Mouse (Mus musculus): ENCODE results near the gene Snap23. TPM values are rescaled to one million over a fixed set of nuclear protein-coding genes. Genes with fewer than 3 reads are reported as not detected.
"Not testable (repeated sequence)": the region's sequence is repeated elsewhere in the genome, so short reads cannot be mapped to it uniquely, and the experiment has no call there.

The Snap23 gene
- total and polyA plus RNA-seq, 2 experiments from 2014 or later: 11.3 to 19.7 TPM

GRCm38 (mm10) chr2:120563235-120563990 is 4.1 kb upstream of the Snap23 start, which contains the start of gene Zfp106:
Zfp106 (minus strand) TSS chr2:120563843.
- Histone ChIP-seq H3K9ac (replicated peaks; ENCODE audit: low read length, poor library complexity, severe bottlenecking) (peak within 1 kb of the TSS; percentile 94), H3K4me3 (ENCODE audit: low read depth, low read length) (peak within 1 kb of the TSS; percentile 96), H3K36me3 (ENCODE audit: insufficient read depth, low read length) (no peaks in the 10 kb centered on the region), H3K4me2 (ENCODE audit: low read depth, low read length, poor library complexity, severe bottlenecking) (peak within 1 kb of the TSS; percentile 53), H3K9me3 (ENCODE audit: low read length) (no peaks in the 10 kb centered on the region), H3K27me3 (ENCODE audit: insufficient read depth, low read length) (no peaks in the 10 kb centered on the region), H3K4me1 (ENCODE audit: insufficient read depth, low read length) (no peaks in the 10 kb centered on the region; the same call in 1 of the 2 replicates), H3K27ac (ENCODE audit: low read depth, low read length) (peak within 1 kb of the TSS; percentile 73)
- TF ChIP-seq CTCF (IDR thresholded peaks at IDR 0.05): no peak
- DNase-seq (ENCODE audit: low spot score) (peak; percentile 94), ATAC-seq (ENCODE audit: low FRiP score) (peak; percentile 88)
- WGBS: under 1% methylated on average over 43 of the region's 50 CpGs

- 94% methylated on average over 4 of the region's 4 CpGs for WGBS
- H3K9me3 ChIP-seq (ENCODE audit: low read length); H3K27me3 ChIP-seq (ENCODE audit: insufficient read depth, low read length); H3K4me3 ChIP-seq (ENCODE audit: low read depth, low read length); H3K36me3 ChIP-seq (ENCODE audit: insufficient read depth, low read length); H3K4me2 ChIP-seq (ENCODE audit: low read depth, low read length, poor library complexity, severe bottlenecking); H3K27ac ChIP-seq (ENCODE audit: low read depth, low read length); H3K4me1 ChIP-seq (ENCODE audit: insufficient read depth, low read length); H3K9ac ChIP-seq (replicated peaks; ENCODE audit: low read length, poor library complexity, severe bottlenecking); ATAC-seq (ENCODE audit: low FRiP score); DNase-seq (ENCODE audit: low spot score): not testable (repeated sequence)
Observed at GRCm38 (mm10) chr2:120564548-120565188, 2.8 kb upstream of the Snap23 start.

GRCm38 (mm10) chr2:120565363-120565762 is 2.1 kb upstream of the Snap23 start:
- TF ChIP-seq CTCF (IDR thresholded peaks at IDR 0.05): no peak
- ATAC-seq (ENCODE audit: low FRiP score) (no peak), DNase-seq (ENCODE audit: low spot score) (no peak)
- 92% methylated on average over 2 of the region's 2 CpGs for WGBS
- Histone ChIP-seq H3K9me3 (ENCODE audit: low read length) (no peaks in the 10 kb centered on the region), H3K9ac (replicated peaks; ENCODE audit: low read length, poor library complexity, severe bottlenecking) (no peak overlapping the region), H3K36me3 (ENCODE audit: insufficient read depth, low read length) (no peaks in the 10 kb centered on the region), H3K27me3 (ENCODE audit: insufficient read depth, low read length) (no peaks in the 10 kb centered on the region), H3K27ac (ENCODE audit: low read depth, low read length) (no peak overlapping the region), H3K4me2 (ENCODE audit: low read depth, low read length, poor library complexity, severe bottlenecking) (no peak overlapping the region), H3K4me3 (ENCODE audit: low read depth, low read length) (no peak overlapping the region), H3K4me1 (ENCODE audit: insufficient read depth, low read length) (peaks cover 5% of the 10 kb centered on the region; the same call in 1 of the 2 replicates)

GRCm38 (mm10) chr2:120567798-120568320 is 388 bp downstream of the Snap23 start:
- no peaks in the 10 kb centered on the region for H3K27me3 ChIP-seq (ENCODE audit: insufficient read depth, low read length)
- peaks cover 5% of the 10 kb centered on the region; the same call in 1 of the 2 replicates for H3K4me1 ChIP-seq (ENCODE audit: insufficient read depth, low read length)
- ATAC-seq (ENCODE audit: low FRiP score) (peak; percentile 72), DNase-seq (ENCODE audit: low spot score) (no peak)
- no peaks in the 10 kb centered on the region for H3K36me3 ChIP-seq (ENCODE audit: insufficient read depth, low read length)
- under 1% methylated on average over 22 of the region's 22 CpGs for WGBS
- H3K9ac ChIP-seq (replicated peaks; ENCODE audit: low read length, poor library complexity, severe bottlenecking): peak overlapping the region; percentile 75
- no peak for TF ChIP-seq CTCF (IDR thresholded peaks at IDR 0.05)
- peak overlapping the region; percentile 75 for H3K4me2 ChIP-seq (ENCODE audit: low read depth, low read length, poor library complexity, severe bottlenecking)
- H3K27ac ChIP-seq (ENCODE audit: low read depth, low read length): peak overlapping the region; percentile 59
- H3K9me3 ChIP-seq (ENCODE audit: low read length): no peaks in the 10 kb centered on the region
- H3K4me3 ChIP-seq (ENCODE audit: low read depth, low read length): peak overlapping the region; percentile 77

- no peaks in the 10 kb centered on the region for H3K36me3 ChIP-seq (ENCODE audit: insufficient read depth, low read length)
- no peak overlapping the region for H3K4me3 ChIP-seq (ENCODE audit: low read depth, low read length)
- no peak for ATAC-seq (ENCODE audit: low FRiP score)
- no peaks in the 10 kb centered on the region for H3K9me3 ChIP-seq (ENCODE audit: low read length)
- no peak for TF ChIP-seq CTCF (IDR thresholded peaks at IDR 0.05)
- DNase-seq (ENCODE audit: low spot score): no peak
- H3K27me3 ChIP-seq (ENCODE audit: insufficient read depth, low read length): no peaks in the 10 kb centered on the region
- H3K4me2 ChIP-seq (ENCODE audit: low read depth, low read length, poor library complexity, severe bottlenecking): no peak overlapping the region
- H3K27ac ChIP-seq (ENCODE audit: low read depth, low read length): no peak overlapping the region
- 0 out of 2 replicates have a peak, but pooled peaks cover 5% of the 10 kb centered on the region for H3K4me1 ChIP-seq (ENCODE audit: insufficient read depth, low read length)
- no peak overlapping the region for H3K9ac ChIP-seq (replicated peaks; ENCODE audit: low read length, poor library complexity, severe bottlenecking)
- WGBS: 95% methylated on average over 3 of the region's 3 CpGs
Observed at GRCm38 (mm10) chr2:120571081-120571480, 3.6 kb downstream of the Snap23 start.

GRCm38 (mm10) chr2:120572161-120572560 is 4.7 kb downstream of the Snap23 start:
- not testable (repeated sequence) for H3K4me2 ChIP-seq (ENCODE audit: low read depth, low read length, poor library complexity, severe bottlenecking); H3K27me3 ChIP-seq (ENCODE audit: insufficient read depth, low read length); H3K27ac ChIP-seq (ENCODE audit: low read depth, low read length); ATAC-seq (ENCODE audit: low FRiP score); H3K4me1 ChIP-seq (ENCODE audit: insufficient read depth, low read length); H3K36me3 ChIP-seq (ENCODE audit: insufficient read depth, low read length); H3K9me3 ChIP-seq (ENCODE audit: low read length); H3K4me3 ChIP-seq (ENCODE audit: low read depth, low read length); H3K9ac ChIP-seq (replicated peaks; ENCODE audit: low read length, poor library complexity, severe bottlenecking); DNase-seq (ENCODE audit: low spot score)
- WGBS: 99% methylated on average over 3 of the region's 3 CpGs

All from midbrain, postnatal 0 days (tissue).